Mouse (Mus musculus): Measurements from ENCODE around the gene Gm20747. TPM values are rescaled to one million over a fixed set of nuclear protein-coding genes. Genes with fewer than 3 reads are reported as not detected.
"Not testable (repeated sequence)": the region's sequence is repeated elsewhere in the genome, so short reads cannot be mapped to it uniquely, and the experiment has no call there.

The Gm20747 gene
- not detected for total RNA-seq (2022)

DNA sequence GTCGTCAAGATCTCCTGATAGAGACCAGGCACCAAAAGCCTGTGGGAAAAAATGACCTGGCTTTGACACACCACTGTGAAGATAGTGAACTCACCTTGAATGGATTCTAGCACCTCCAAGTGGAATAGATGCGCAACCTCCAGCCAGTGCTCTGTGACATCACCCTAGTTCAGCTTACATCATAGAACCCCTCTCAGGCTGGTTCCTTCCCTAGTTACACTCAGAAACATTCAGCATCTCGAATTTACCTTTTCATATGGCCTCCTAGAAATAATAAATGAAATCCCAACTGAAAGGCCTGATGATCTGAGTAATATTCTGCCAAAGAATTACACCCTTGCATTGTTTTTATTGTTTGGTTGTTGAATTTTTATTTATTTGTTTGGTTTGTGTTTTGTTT lies at the start of gene Gm20747:
TSS of gene Gm20747 (minus strand) at position 101 of the 400 bp plus-strand sequence.
- not testable (repeated sequence) for DNase-seq
